30 mouse cellular contexts compared by ENCODE assay signal in the genomic region with DNA sequence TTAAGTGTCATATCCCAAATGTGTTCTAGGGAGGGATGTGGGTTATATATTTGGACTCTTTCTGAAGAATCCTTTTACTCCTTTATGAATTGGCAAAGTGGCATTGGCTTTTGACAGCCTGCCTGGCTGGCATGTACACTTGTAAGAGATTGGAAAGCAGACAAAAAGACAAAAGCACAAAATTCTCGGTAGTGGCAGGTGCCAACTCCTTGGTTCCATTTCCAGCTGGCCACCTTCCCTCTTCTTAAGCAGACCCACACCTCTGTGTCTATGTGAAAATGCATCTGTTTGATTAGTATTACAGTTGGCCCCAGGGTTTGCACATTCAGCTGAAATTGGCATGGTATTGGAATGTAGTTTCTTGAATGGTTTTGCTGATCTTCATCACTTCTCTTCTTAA.
A peak's percentile ranks its signal among the peaks of the same experiment; 100 is the strongest.
DNase-seq lines count a peak whose midpoint lies in the region; ATAC-seq and TF ChIP-seq lines count a peak whose summit lies in the region.
"Had no signal": no experiment of that assay in that cellular context is flagged by ENCODE, and none has a peak within 500 bp of the region (broad histone marks: within the 10 kb centered on the region; RNA-seq: fewer than 3 reads in every experiment).

No protein-coding gene starts in this region.

- DNase-seq in cerebellum, postnatal 14 days = peak; percentile 34 to 50
- DNase-seq in hindbrain, postnatal 0 days (ENCODE audit: low spot score) = peak; percentile 24
- no peak for DNase-seq in hindbrain, embryonic 14.5 days (ENCODE audit: low spot score)
- peak; percentile 30 to 36 for DNase-seq in right cerebral cortex, postnatal 10 days (ENCODE audit: low spot score in 2 of 2)
- no peak for DNase-seq in right cerebral cortex, postnatal 36 days (ENCODE audit: low spot score in 2 of 2)
- DNase-seq in forebrain, postnatal 0 days = peak; percentile 66
- DNase-seq in kidney, adult 9 months = no peak
- DNase-seq: adrenal gland, postnatal 25 days; cerebellum, adult 11 months; cerebellum, adult 9-11 months; heart, adult 2 months; heart, postnatal 4 days; kidney, adult 11 months; kidney, postnatal 4 days; liver, embryonic 13.5 days; lung, adult 18-20 months; lung, postnatal 4 days; thymus, adult 2 months; thymus, postnatal 36 days had no signal

- 45% methylated on average over 1 of the region's 1 CpGs for WGBS in hindbrain, postnatal 0 days
- WGBS in hindbrain, embryonic 14.5 days = 88% methylated on average over 1 of the region's 1 CpGs
- WGBS in forebrain, postnatal 0 days = 38% methylated on average over 1 of the region's 1 CpGs

- no peaks in the 10 kb centered on the region for H3K27me3 ChIP-seq in hindbrain, postnatal 0 days (ENCODE audit: insufficient read depth, low read length)
- H3K27me3 ChIP-seq in hindbrain, embryonic 14.5 days (ENCODE audit: control insufficient read depth, insufficient read depth, low read length) = no peaks in the 10 kb centered on the region
- no peaks in the 10 kb centered on the region for H3K27me3 ChIP-seq in forebrain, postnatal 0 days (ENCODE audit: insufficient read depth, low read length)
- H3K27me3 ChIP-seq: heart, embryonic 12.5 days; hindbrain, embryonic 13.5 days; liver, embryonic 13.5 days; megakaryocyte, embryonic 14.5 days; midbrain, embryonic 12.5 days; neural tube, embryonic 12.5 days; Patski had no signal

- no peaks in the 10 kb centered on the region for H3K36me3 ChIP-seq in hindbrain, postnatal 0 days (ENCODE audit: insufficient read depth, low read length)
- H3K36me3 ChIP-seq in hindbrain, embryonic 14.5 days (replicated peaks; ENCODE audit: control insufficient read depth, insufficient read depth) = no peaks in the 10 kb centered on the region
- no peaks in the 10 kb centered on the region for H3K36me3 ChIP-seq in forebrain, postnatal 0 days (ENCODE audit: insufficient read depth)
- H3K36me3 ChIP-seq: heart, embryonic 12.5 days; hindbrain, embryonic 13.5 days; liver, embryonic 13.5 days; midbrain, embryonic 12.5 days; neural tube, embryonic 12.5 days had no signal

- ATAC-seq in cerebellum, adult (ENCODE audit: insufficient number of reproducible peaks, low FRiP score, low TSS enrichment) = no peak
- no peak for ATAC-seq in hindbrain, postnatal 0 days
- ATAC-seq in hindbrain, embryonic 14.5 days (ENCODE audit: low FRiP score) = no peak
- ATAC-seq in forebrain, postnatal 0 days = peak; percentile 56; the same call in 1 of the 2 replicates
- ATAC-seq: inflammation-experienced regulatory T-cells, adult 6 months; lung, postnatal 0 days; Patski had no signal

- no peak overlapping the region for H3K4me2 ChIP-seq in hindbrain, postnatal 0 days (ENCODE audit: low read depth, low read length)
- no peak overlapping the region for H3K4me2 ChIP-seq in hindbrain, embryonic 14.5 days (replicated peaks)
- no peak overlapping the region for H3K4me2 ChIP-seq in forebrain, postnatal 0 days (ENCODE audit: low read depth)
- H3K4me2 ChIP-seq: heart, embryonic 12.5 days; hindbrain, embryonic 13.5 days; liver, embryonic 13.5 days; midbrain, embryonic 12.5 days; neural tube, embryonic 12.5 days had no signal

- no peak overlapping the region for H3K27ac ChIP-seq in hindbrain, postnatal 0 days
- H3K27ac ChIP-seq in hindbrain, embryonic 14.5 days = no peak overlapping the region
- H3K27ac ChIP-seq in forebrain, postnatal 0 days (ENCODE audit: low read depth, low read length) = no peak overlapping the region
- H3K27ac ChIP-seq: heart, adult 2 months; hindbrain, embryonic 13.5 days; liver, embryonic 13.5 days; midbrain, embryonic 12.5 days; neural tube, embryonic 12.5 days had no signal

- no peak overlapping the region for H3K9ac ChIP-seq in hindbrain, postnatal 0 days (replicated peaks; ENCODE audit: low read length)
- no peak overlapping the region for H3K9ac ChIP-seq in hindbrain, embryonic 14.5 days
- no peak overlapping the region for H3K9ac ChIP-seq in forebrain, postnatal 0 days
- H3K9ac ChIP-seq: heart, embryonic 12.5 days; hindbrain, embryonic 13.5 days; liver, embryonic 13.5 days; midbrain, embryonic 12.5 days; neural tube, embryonic 12.5 days had no signal

- H3K9me3 ChIP-seq in hindbrain, postnatal 0 days (ENCODE audit: low read length) = no peaks in the 10 kb centered on the region
- 0 out of 2 replicates have a peak, but pooled peaks cover 3% of the 10 kb centered on the region for H3K9me3 ChIP-seq in hindbrain, embryonic 14.5 days (ENCODE audit: control insufficient read depth, low read length)
- no peaks in the 10 kb centered on the region for H3K9me3 ChIP-seq in forebrain, postnatal 0 days (ENCODE audit: low read length)
- H3K9me3 ChIP-seq: heart, embryonic 12.5 days; hindbrain, embryonic 13.5 days; liver, embryonic 13.5 days; megakaryocyte, embryonic 14.5 days; midbrain, embryonic 12.5 days; neural tube, embryonic 12.5 days had no signal

- H3K4me3 ChIP-seq in hindbrain, postnatal 0 days (ENCODE audit: low read length) = no peak overlapping the region
- no peak overlapping the region for H3K4me3 ChIP-seq in hindbrain, embryonic 14.5 days (replicated peaks; ENCODE audit: low read length)
- no peak overlapping the region for H3K4me3 ChIP-seq in forebrain, postnatal 0 days (ENCODE audit: low read depth, low read length)
- H3K4me3 ChIP-seq: erythroblast, embryonic 14.5 days; heart, adult 2 months; heart, embryonic 12.5 days; hindbrain, embryonic 13.5 days; liver, embryonic 13.5 days; megakaryocyte, embryonic 14.5 days; midbrain, embryonic 12.5 days; myocyte; neural tube, embryonic 12.5 days had no signal

- no peak for TF ChIP-seq CTCF in hindbrain, postnatal 0 days (IDR thresholded peaks at IDR 0.05; ENCODE audit: low read depth)
- no peak for TF ChIP-seq CTCF in forebrain, postnatal 0 days (IDR thresholded peaks at IDR 0.05; ENCODE audit: low read depth)

- no peaks in the 10 kb centered on the region for H3K4me1 ChIP-seq in hindbrain, postnatal 0 days (ENCODE audit: insufficient read depth, low read length)
- H3K4me1 ChIP-seq in hindbrain, embryonic 14.5 days (replicated peaks; ENCODE audit: control insufficient read depth, insufficient read depth, low read length) = no peaks in the 10 kb centered on the region
- no peaks in the 10 kb centered on the region for H3K4me1 ChIP-seq in forebrain, postnatal 0 days (ENCODE audit: insufficient read depth)
- H3K4me1 ChIP-seq: heart, embryonic 12.5 days; hindbrain, embryonic 13.5 days; liver, embryonic 13.5 days; megakaryocyte, embryonic 14.5 days; midbrain, embryonic 12.5 days; neural tube, embryonic 12.5 days had no signal

Comparison
In these comparisons a context has a peak if more than half of its experiments do, and no peak if none do; other contexts are left out.
1. DNase-seq: peak in cerebellum, postnatal 14 days (2 of 2), hindbrain, postnatal 0 days (single experiment), right cerebral cortex, postnatal 10 days (2 of 2) and forebrain, postnatal 0 days (single experiment); none in hindbrain, embryonic 14.5 days (single experiment), right cerebral cortex, postnatal 36 days (0 of 2) and kidney, adult 9 months (single experiment).